Mouse (Mus musculus) liver, embryonic 15.5 days (tissue): ENCODE results near the gene Tspan15. TPM values are rescaled to one million over a fixed set of nuclear protein-coding genes. Genes with fewer than 3 reads are reported as not detected.
A peak's percentile ranks its signal among the peaks of the same experiment; 100 is the strongest.

Source experiments
- ATAC-seq: fragments of 200-750 bp; cut with Nextera tagmentation; 2 replicates; pipeline ENCODE4 v1.8.0; 2017; ENCODE audit warnings: moderate number of reproducible peaks, mild to moderate bottlenecking, moderate library complexity; ENCODE audit not compliant: insufficient read depth
- H3K27ac ChIP-seq: fragments of 300-500 bp; sonication (generic); replicated peaks from 2 replicates; pipeline ENCODE4 v1.5.1; 2015; ENCODE audit warnings: mild to moderate bottlenecking, inconsistent platforms
- H3K27me3 ChIP-seq: fragments of 300-500 bp; sonication (generic); 2 replicates; pipeline ENCODE4 v1.6.1; 2015; ENCODE audit warnings: mild to moderate bottlenecking, inconsistent platforms
- H3K36me3 ChIP-seq: fragments of 300-500 bp; sonication (generic); replicated peaks from 2 replicates; pipeline ENCODE4 v1.6.1; 2015; ENCODE audit warnings: moderate library complexity, mild to moderate bottlenecking, inconsistent platforms
- H3K4me1 ChIP-seq: fragments of 300-500 bp; sonication (generic); replicated peaks from 2 replicates; pipeline ENCODE4 v1.6.1; 2015; ENCODE audit warnings: inconsistent platforms
- H3K4me2 ChIP-seq: fragments of 300-500 bp; sonication (generic); 2 replicates; pipeline ENCODE4 v1.6.1; 2015; ENCODE audit warnings: moderate library complexity, mild to moderate bottlenecking, inconsistent platforms
- H3K4me3 ChIP-seq: fragments of 300-500 bp; sonication (generic); replicated peaks from 2 replicates; pipeline ENCODE4 v1.5.1; 2015; ENCODE audit warnings: mild to moderate bottlenecking, inconsistent platforms
- H3K9ac ChIP-seq: fragments of 300-500 bp; sonication (generic); 2 replicates; pipeline ENCODE4 v1.6.1; 2015; ENCODE audit warnings: moderate library complexity, mild to moderate bottlenecking, inconsistent platforms
- H3K9me3 ChIP-seq: fragments of 300-500 bp; sonication (generic); replicated peaks from 2 replicates; pipeline ENCODE4 v1.6.1; 2016; ENCODE audit warnings: inconsistent platforms
- WGBS: fragments of 180-500 bp; shearing (Covaris S2); methylation state at CpG from one replicate; pipeline ENCODE4 v1.1.7; 2015; ENCODE audit warnings: mixed read lengths; ENCODE audit not compliant: insufficient replicate concordance; 5-methylcytosine and 5-hydroxymethylcytosine counted together
- polyA plus RNA-seq: library from polyadenylated mRNA; unstranded; fragments of >200 nt; fragmentation: Nextera tagmentation; extraction: Ambion mirVana; gene quantifications from 2 replicates; pipeline ENCODE4 v1.2.1, GENCODE M21; 2015

Tspan15 gene
- 12.7 and 14.9 TPM in 2 replicates for polyA plus RNA-seq

- Histone ChIP-seq H3K4me3 (peak within 1 kb of the TSS; percentile 67), H3K27me3 (peaks cover 8% of the 10 kb centered on the region; the same call in 1 of the 2 replicates), H3K9me3 (no peaks in the 10 kb centered on the region), H3K27ac (0 out of 2 replicates have a peak within 1 kb of the TSS, but pooled peaks have one; percentile 54), H3K36me3 (no peaks in the 10 kb centered on the region), H3K9ac (peak within 1 kb of the TSS; percentile 41), H3K4me2 (peak within 1 kb of the TSS; percentile 97), H3K4me1 (peaks cover 67% of the 10 kb centered on the region)
- 1% methylated on average over 59 of the region's 59 CpGs for WGBS
- peak; percentile 91 for ATAC-seq
These were observed at the start of gene Tspan15 for GRCm38 (mm10) chr10:62230708-62231394. Gene Tspan15, minus strand, starts transcription at chr10:62231251.

- Histone ChIP-seq H3K36me3 (peaks cover 96% of the 10 kb centered on the region), H3K27ac (no peak overlapping the region), H3K9ac (no peak overlapping the region)
These were observed 48.6 kb upstream of the Tspan15 start for GRCm38 (mm10) chr10:62279671-62280070.

GRCm38 (mm10) chr10:62279066-62279465 is 48.0 kb upstream of the Tspan15 start:
- Histone ChIP-seq H3K4me1 (no peaks in the 10 kb centered on the region), H3K4me3 (no peak overlapping the region), H3K27me3 (no peaks in the 10 kb centered on the region), H3K9ac (no peak overlapping the region), H3K4me2 (no peak overlapping the region), H3K27ac (no peak overlapping the region), H3K9me3 (no peaks in the 10 kb centered on the region), H3K36me3 (peaks cover 96% of the 10 kb centered on the region)
- WGBS = 76% methylated on average over 3 of the region's 3 CpGs
- ATAC-seq = no peak

More at GRCm38 (mm10) chr10:62279671-62280070, 48.6 kb upstream of the Tspan15 start:
- H3K27me3 ChIP-seq = no peaks in the 10 kb centered on the region
- 81% methylated on average over 4 of the region's 4 CpGs for WGBS
- no peak overlapping the region for H3K4me3 ChIP-seq
- no peak for ATAC-seq
- H3K9me3 ChIP-seq = no peaks in the 10 kb centered on the region
- no peak overlapping the region for H3K4me2 ChIP-seq
- H3K4me1 ChIP-seq = no peaks in the 10 kb centered on the region

- H3K9ac ChIP-seq = no peak overlapping the region
- H3K4me3 ChIP-seq = no peak overlapping the region
- no peaks in the 10 kb centered on the region for H3K27me3 ChIP-seq
- H3K9me3 ChIP-seq = no peaks in the 10 kb centered on the region
- H3K4me1 ChIP-seq = no peaks in the 10 kb centered on the region
- no peak for ATAC-seq
- H3K27ac ChIP-seq = no peak overlapping the region
- H3K4me2 ChIP-seq = no peak overlapping the region
- WGBS = 90% methylated on average over 18 of the region's 19 CpGs
- H3K36me3 ChIP-seq = peaks cover 96% of the 10 kb centered on the region
These were observed 46.6 kb upstream of the Tspan15 start for GRCm38 (mm10) chr10:62277499-62278293.

- no peak overlapping the region for H3K4me2 ChIP-seq
- 34% methylated on average over 4 of the region's 4 CpGs for WGBS
- no peak for ATAC-seq
- H3K4me3 ChIP-seq = no peak overlapping the region
- H3K9me3 ChIP-seq = no peaks in the 10 kb centered on the region
- H3K27ac ChIP-seq = no peak overlapping the region
- peaks cover 96% of the 10 kb centered on the region for H3K36me3 ChIP-seq
- no peak overlapping the region for H3K9ac ChIP-seq
- H3K27me3 ChIP-seq = no peaks in the 10 kb centered on the region
- H3K4me1 ChIP-seq = no peaks in the 10 kb centered on the region
These were observed 44.2 kb upstream of the Tspan15 start for GRCm38 (mm10) chr10:62275235-62275634.

GRCm38 (mm10) chr10:62269278-62269677 is 38.2 kb upstream of the Tspan15 start:
- peaks cover 65% of the 10 kb centered on the region for H3K36me3 ChIP-seq
- ATAC-seq = no peak
- H3K27ac ChIP-seq = no peak overlapping the region
- H3K9ac ChIP-seq = no peak overlapping the region
- no peaks in the 10 kb centered on the region; the same call in 1 of the 2 replicates for H3K4me1 ChIP-seq
- WGBS = 63% methylated on average over 16 of the region's 16 CpGs
- no peak overlapping the region for H3K4me3 ChIP-seq
- H3K9me3 ChIP-seq = no peaks in the 10 kb centered on the region
- no peak overlapping the region for H3K4me2 ChIP-seq
- H3K27me3 ChIP-seq = no peaks in the 10 kb centered on the region

GRCm38 (mm10) chr10:62264299-62264698 is 33.2 kb upstream of the Tspan15 start:
- Histone ChIP-seq H3K27ac (no peak overlapping the region), H3K36me3 (peaks cover 16% of the 10 kb centered on the region), H3K4me2 (no peak overlapping the region), H3K9ac (no peak overlapping the region), H3K4me3 (no peak overlapping the region), H3K27me3 (peaks cover 3% of the 10 kb centered on the region; the same call in 1 of the 2 replicates), H3K4me1 (peaks cover 11% of the 10 kb centered on the region), H3K9me3 (no peaks in the 10 kb centered on the region)
- ATAC-seq = no peak
- WGBS = 23% methylated on average over 2 of the region's 2 CpGs

GRCm38 (mm10) chr10:62261115-62261886 is 30.2 kb upstream of the Tspan15 start:
- H3K27ac ChIP-seq = no peak overlapping the region
- H3K4me1 ChIP-seq = peaks cover 11% of the 10 kb centered on the region
- WGBS = 12% methylated on average over 18 of the region's 18 CpGs
- H3K9me3 ChIP-seq = no peaks in the 10 kb centered on the region
- ATAC-seq = peak; percentile 77
- no peak overlapping the region for H3K4me3 ChIP-seq
- no peak overlapping the region for H3K9ac ChIP-seq
- H3K36me3 ChIP-seq = no peaks in the 10 kb centered on the region
- H3K27me3 ChIP-seq = peaks cover 3% of the 10 kb centered on the region; the same call in 1 of the 2 replicates
- peak overlapping the region; percentile 21; the same call in 1 of the 2 replicates for H3K4me2 ChIP-seq

GRCm38 (mm10) chr10:62258298-62258697 is 27.2 kb upstream of the Tspan15 start:
- Histone ChIP-seq H3K9ac (no peak overlapping the region), H3K9me3 (no peaks in the 10 kb centered on the region), H3K4me2 (no peak overlapping the region), H3K4me3 (no peak overlapping the region), H3K27me3 (peaks cover 3% of the 10 kb centered on the region; the same call in 1 of the 2 replicates), H3K4me1 (peaks cover 11% of the 10 kb centered on the region), H3K27ac (no peak overlapping the region), H3K36me3 (no peaks in the 10 kb centered on the region)
- ATAC-seq = no peak
- 76% methylated on average over 5 of the region's 5 CpGs for WGBS

- Histone ChIP-seq H3K4me2 (no peak overlapping the region), H3K9ac (no peak overlapping the region), H3K4me3 (no peak overlapping the region), H3K27me3 (no peaks in the 10 kb centered on the region; the same call in 1 of the 2 replicates), H3K36me3 (no peaks in the 10 kb centered on the region), H3K9me3 (no peaks in the 10 kb centered on the region), H3K27ac (no peak overlapping the region), H3K4me1 (no peaks in the 10 kb centered on the region)
- 72% methylated on average over 27 of the region's 27 CpGs for WGBS
- ATAC-seq = no peak
These were observed 21.6 kb upstream of the Tspan15 start for GRCm38 (mm10) chr10:62252496-62253235.
